Mouse (Mus musculus) kidney, postnatal 14 days (tissue): Measurements from ENCODE around the gene Capns2.
"Not testable (repeated sequence)": the region's sequence is repeated elsewhere in the genome, so short reads cannot be mapped to it uniquely, and the experiment has no call there.

Source experiments
- DNase-seq: peaks from one replicate; pipeline ENCODE4 v3.0.0; 2022; ENCODE audit warnings: mixed read lengths

Gene Capns2

GRCm38 (mm10) chr8:92901107-92901506 lies at the start of gene Capns2:
Gene Capns2, plus strand, starts transcription at chr8:92901407.
- no peak for DNase-seq

DNA sequence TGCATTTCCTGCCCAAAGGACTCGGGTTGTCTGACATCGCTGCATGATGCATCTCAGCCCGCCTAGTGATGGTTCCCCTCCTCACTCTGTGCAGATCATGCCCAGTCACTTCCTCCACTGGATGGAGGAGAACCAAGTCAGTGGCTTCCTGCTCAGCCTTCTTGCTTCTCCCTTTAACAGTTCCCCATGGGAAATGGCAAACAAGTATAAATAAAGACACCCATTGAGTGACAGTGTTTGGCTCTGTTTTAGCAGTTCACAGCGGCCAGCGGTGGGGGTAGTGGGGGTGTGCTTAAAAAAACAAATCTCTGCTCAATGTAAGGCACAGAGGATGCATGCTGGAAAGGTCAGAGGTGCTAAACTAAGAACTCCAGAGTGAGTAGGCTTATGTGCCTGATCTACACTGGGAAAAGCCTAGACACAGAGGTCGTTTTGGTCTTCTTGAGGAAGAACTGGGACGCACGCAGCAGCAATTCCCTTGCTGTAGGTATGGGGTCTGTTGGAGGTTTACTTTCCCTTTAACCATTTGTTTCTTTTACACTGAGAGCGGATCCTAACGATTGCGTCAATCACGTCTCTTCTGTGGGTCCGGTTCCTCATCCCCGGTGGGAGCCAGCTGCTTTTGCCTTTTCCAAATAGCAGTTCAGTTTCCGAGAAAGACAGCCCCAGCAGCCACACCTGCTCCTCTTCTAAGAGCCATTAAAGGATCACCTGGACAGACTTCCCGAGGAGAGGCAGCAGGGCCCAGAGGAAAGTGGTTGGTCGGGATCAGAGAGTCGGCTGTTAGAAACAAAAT lies 47.8 kb upstream of the Capns2 start:
- no peak for DNase-seq

DNA sequence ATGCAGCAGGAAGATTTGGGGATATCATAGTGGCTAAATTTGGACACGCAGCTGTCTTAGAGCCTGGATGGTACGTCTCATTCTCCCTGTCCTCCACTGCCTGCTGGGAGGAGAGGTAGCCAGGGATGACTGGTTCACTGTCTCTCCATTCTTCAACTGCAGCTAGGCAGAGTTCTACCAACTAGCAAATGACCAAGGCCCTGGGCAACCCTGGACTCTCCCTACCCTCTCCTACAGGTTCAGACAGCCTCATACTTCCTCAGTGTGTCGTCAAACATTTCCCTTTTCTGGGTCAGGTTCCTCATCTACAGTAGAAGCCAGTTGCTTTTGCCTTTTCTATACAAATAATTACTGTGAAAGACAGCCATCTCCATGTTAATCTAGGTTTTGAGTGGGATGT lies 46.5 kb upstream of the Capns2 start:
- DNase-seq = no peak

- peak; percentile 79 for DNase-seq
These were observed 45.9 kb upstream of the Capns2 start, which contains the start of gene Lpcat2 for GRCm38 (mm10) chr8:92855171-92855894. Gene Lpcat2, plus strand, starts transcription at chr8:92855339.

DNA sequence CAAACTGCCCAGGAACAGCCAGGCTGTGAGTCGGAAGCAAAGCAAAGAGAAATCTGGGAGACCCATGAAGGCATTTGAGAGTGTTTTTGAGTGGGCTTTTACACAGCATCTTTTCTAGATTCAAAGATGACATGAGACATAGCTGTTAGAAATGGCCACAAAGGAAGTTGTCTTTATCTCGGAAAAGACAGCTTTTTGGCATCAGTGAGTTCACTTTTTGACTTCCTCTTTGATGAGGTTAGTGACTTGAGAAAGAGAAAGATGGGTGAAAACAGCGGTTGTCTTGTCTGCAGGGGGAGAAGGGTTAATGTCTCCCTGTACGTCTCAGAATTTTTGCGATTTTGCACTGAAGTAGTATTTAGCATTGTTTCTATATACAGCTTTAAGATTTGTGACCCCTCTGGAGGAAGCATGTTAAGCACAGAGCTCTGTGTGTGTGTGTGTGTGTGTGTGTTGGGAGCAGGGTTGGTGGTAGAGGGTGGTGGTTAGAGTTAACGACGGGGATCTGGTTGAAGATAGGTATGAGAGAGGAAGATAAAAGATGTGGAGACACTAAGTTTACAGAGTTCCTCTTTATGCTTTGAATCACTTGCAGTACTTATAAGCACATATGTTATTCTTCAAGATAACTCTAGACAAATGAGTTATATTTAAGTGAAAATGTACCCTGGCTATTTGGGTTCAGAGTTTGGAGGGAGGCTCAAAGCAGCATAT lies 44.8 kb upstream of the Capns2 start:
- no peak for DNase-seq

- no peak for DNase-seq
These were observed 42.6 kb upstream of the Capns2 start for GRCm38 (mm10) chr8:92858475-92859182.

DNA sequence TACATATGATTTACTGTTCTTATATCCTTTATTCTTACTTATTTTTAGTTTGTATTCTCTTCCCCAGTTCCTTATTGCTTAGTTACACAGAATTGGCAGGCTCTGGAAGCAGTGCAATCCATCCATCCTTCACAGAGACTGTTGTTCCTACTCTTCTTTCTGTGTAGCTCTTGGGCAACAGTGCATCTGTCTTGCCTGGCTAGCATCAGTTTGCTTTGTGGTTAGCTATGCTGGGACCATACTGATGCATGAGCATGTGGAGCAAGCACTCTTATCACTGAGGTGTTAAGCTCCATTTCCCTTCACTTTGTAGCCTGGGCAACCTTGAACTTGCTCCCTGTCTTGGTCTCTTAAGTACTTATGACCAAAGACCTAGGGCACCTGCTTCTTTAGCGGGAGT lies 39.2 kb upstream of the Capns2 start:
- no peak for DNase-seq

DNA sequence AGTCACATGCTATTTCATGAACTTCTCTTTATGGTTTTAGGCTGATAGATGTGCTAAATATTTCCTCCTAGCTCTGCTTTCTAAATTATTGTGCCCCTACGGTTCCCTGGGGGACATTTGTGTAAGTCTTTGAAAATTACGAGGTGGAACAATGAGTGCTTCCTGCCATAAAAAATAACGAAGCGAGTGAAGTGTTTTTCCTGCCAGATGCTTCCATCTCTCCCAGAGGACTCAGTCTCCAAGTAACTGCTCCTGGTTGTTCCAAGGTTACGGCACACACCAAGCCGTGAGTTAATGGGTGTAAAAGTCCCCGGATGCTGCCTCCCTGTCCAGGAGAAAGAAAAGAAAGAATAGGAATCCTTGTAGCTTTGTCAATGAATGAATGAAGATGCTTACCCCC lies 30.9 kb upstream of the Capns2 start:
- DNase-seq = no peak

- DNase-seq = no peak
These were observed 29.0 kb upstream of the Capns2 start for GRCm38 (mm10) chr8:92872063-92872759.

GRCm38 (mm10) chr8:92875795-92876194 lies 25.4 kb upstream of the Capns2 start:
- no peak for DNase-seq

DNA sequence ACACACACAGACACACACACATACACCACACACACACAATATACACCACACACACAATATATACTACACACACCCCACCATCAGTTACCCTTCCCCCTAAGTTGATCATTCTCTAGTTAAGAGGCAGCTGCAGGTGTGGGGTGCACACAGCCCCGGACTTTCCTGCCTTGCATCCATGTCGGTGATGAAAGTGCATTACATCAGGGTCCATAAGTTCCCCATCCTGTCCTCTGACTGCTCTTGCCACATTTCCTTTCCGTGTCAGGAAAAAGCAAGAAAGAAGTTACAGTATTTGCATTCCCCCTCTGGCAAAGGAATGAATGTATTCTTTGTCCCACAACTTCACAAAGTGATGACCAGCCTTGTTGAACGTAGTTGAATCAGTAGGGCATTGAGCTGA lies 20.0 kb upstream of the Capns2 start:
- DNase-seq = no peak

GRCm38 (mm10) chr8:92883771-92884170 lies 17.4 kb upstream of the Capns2 start:
- DNase-seq = peak; percentile 40

- not testable (repeated sequence) for DNase-seq
These were observed 9.0 kb upstream of the Capns2 start for GRCm38 (mm10) chr8:92892216-92892615.

DNA sequence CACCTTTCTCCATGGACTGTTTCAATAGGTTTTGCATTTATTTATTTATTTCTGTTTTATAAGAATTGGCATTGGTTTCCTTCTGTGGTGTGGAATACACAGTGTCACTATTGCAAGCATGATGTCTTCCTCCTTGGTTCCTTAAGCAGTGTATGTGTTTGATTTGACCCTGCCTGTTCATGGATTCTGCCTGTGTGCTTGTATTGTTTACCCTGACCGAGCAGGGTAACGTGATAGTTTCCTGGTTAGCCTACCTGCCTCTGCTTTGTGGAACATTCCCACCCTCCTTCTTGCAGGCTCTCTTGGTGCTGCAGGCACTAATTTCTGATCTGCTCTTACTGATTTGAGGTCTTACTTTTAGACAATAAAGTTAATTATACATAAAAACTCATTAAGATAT lies 7.3 kb upstream of the Capns2 start:
- DNase-seq = no peak

- DNase-seq = no peak
These were observed 6.2 kb upstream of the Capns2 start for GRCm38 (mm10) chr8:92895053-92895452.

DNA sequence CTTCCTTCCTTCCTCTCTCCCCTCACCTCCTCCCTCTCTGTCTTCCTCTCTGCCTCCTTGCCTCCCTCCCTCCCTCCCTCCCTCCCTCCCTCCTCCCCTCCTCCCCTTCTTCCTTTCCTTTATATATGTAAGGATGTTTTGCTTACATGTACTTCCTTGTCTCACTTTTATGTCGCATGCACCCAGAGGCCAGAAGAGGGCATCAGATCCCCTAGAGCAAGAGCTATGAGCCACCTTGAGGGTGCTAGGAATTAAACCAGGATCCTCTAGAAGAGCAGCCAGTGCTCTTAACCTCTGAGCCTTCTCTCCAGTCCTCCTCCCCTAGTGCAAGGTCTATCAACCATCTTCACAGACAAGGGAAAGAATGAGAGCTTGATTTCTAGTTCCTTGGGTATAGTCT lies 5.2 kb upstream of the Capns2 start:
- no peak for DNase-seq

- DNase-seq = no peak
These were observed 4.6 kb upstream of the Capns2 start for GRCm38 (mm10) chr8:92896611-92897010.

DNA sequence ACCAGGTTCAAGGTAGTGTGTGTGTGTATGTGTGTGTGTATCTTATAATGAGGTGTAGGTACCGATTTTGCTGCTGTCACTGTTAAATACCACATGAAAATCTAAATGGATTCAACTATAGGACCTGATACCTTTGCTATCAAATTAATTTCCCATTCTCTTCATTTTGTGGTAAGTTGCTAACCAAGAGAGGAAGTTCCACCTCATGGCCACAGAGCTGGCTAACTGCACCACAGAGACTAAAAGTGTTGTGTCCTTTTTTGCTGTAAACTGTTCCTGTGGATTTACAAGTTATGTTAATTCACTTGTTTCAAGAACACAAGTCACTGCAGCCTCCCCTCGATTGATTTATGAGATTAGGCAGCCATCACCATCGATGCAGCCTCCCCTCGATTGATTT lies 3.4 kb upstream of the Capns2 start:
- DNase-seq = no peak

- no peak for DNase-seq
These were observed 1.6 kb upstream of the Capns2 start for GRCm38 (mm10) chr8:92899590-92899989.

GRCm38 (mm10) chr8:92902981-92903380 lies 1.8 kb downstream of the Capns2 start:
- DNase-seq = no peak

GRCm38 (mm10) chr8:92903488-92904135 lies 2.4 kb downstream of the Capns2 start:
- DNase-seq = no peak

GRCm38 (mm10) chr8:92906553-92906952 lies 5.3 kb downstream of the Capns2 start:
- no peak for DNase-seq
